Mouse (Mus musculus): ENCODE data around the gene Anxa6.

DNA sequence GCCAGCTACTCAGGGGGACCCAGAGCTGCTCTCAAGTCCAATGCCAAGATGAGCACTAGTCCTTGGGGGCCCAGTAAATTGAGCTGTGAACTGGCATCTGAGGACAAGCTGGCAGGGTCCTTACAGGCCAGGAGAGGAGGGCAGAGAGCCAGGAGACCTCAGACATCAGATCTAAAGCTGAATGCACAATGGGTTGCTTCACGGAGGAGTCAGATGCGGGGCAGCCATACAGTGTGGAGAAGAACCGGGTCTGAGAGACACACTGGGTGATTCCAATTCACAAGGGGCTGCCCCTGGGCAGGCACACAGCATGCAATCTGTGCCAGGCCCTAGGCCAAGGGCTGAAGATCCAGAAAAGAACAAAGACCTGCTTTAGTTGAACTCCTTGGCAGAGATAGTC is 18.0 kb downstream of the Anxa6 start:
- TF ChIP-seq CTCF (conservative IDR thresholded peaks at IDR 0.05; ENCODE audit: low read length) (no peak), POU5F1 (IDR thresholded peaks at IDR 0.05; ENCODE audit: borderline replicate concordance, low read length) (no peak), NANOG (IDR thresholded peaks at IDR 0.05; ENCODE audit: borderline replicate concordance, low read length) (no peak)
